Mouse (Mus musculus): ENCODE results near the gene Enam.
A peak's percentile ranks its signal among the peaks of the same experiment; 100 is the strongest.

DNA sequence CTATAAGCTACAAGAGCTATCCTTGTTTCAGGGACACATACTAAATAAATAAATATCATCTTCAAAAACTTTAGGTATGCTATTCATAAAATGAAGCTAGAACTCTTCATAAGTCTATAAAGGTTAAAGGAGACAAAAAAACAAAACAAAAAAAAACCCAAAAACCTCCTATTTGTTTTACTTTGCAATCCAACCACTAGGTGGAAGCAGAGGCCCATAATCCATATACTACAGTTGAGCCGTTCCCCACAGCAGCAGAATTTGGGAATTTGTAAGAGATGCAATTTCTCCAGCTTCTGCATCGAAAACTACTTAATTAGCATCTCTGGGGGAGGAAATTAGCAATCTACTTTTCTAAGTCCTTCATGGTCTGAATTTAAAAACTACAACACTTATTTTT, 31.5 kb downstream of the Enam start:
- TF ChIP-seq ZNF384 (IDR thresholded peaks at IDR 0.05; ENCODE audit: low read depth, low read length) (peak; percentile 90), MYC (IDR thresholded peaks at IDR 0.05; ENCODE audit: low read depth, low read length) (no peak), E2F4 (IDR thresholded peaks at IDR 0.05; ENCODE audit: insufficient replicate concordance, low read depth, low read length) (no peak), USF1 (IDR thresholded peaks at IDR 0.05; ENCODE audit: low read depth, low read length) (no peak), SIN3A (IDR thresholded peaks at IDR 0.05; ENCODE audit: low read length) (peak; percentile 55; the same call in 1 of the 2 replicates), CTCF (conservative IDR thresholded peaks at IDR 0.05 in 1 of 2, IDR thresholded peaks at IDR 0.05 in 1 of 2; ENCODE audit: low read depth in 2 of 2, low read length in 2 of 2) (peak; percentile 38 to 92; a peak in 3 of 4 replicates)
